ENCODE assay signal across 17 mouse cellular contexts in the genomic region with DNA sequence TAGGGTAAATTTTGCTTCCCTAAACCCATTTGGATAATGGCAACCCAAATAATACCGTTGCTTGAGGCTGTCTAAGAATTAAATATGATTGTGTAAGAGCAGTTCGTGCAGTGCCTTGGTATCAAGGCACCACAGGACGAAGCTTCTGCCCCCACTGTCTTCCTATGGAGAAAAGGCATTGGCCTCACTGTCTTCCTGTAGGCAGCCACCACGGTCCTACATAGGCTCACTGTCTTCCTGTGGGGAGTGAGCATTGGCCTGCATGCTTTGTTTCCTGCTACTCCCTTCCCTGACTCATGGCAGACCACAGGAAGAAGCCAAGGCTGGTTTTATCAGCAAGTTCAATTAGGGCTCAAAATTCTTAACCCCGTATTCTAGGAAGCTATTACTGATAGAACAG. TPM values are rescaled to one million over a fixed set of nuclear protein-coding genes. Genes with fewer than 3 reads are reported as not detected.
DNase-seq lines count a peak whose midpoint lies in the region; ATAC-seq lines count a peak whose summit lies in the region.
"Had no signal": no experiment of that assay in that cellular context is flagged by ENCODE, and none has a peak within 500 bp of the region (broad histone marks: within the 10 kb centered on the region; RNA-seq: fewer than 3 reads in every experiment).

No protein-coding gene starts in this region.

- H3K79me2 ChIP-seq in macrophage (ENCODE audit: inconsistent target) = peaks cover 12% of the 10 kb centered on the region

- 20% methylated on average over 5 of the region's 5 CpGs for WGBS in macrophage (ENCODE audit: missing documents)

- H3K27me3 ChIP-seq in megakaryocyte, embryonic 14.5 days (replicated peaks) = no peaks in the 10 kb centered on the region
- H3K27me3 ChIP-seq: embryonic facial prominence, embryonic 12.5 days; forebrain, embryonic 15.5 days; heart, embryonic 15.5 days had no signal

- DNase-seq in heart, adult 11 months = peak; percentile 46
- DNase-seq in heart, postnatal 14 days = no peak
- no peak for DNase-seq in spleen, postnatal 36 days (ENCODE audit: low spot score in 2 of 2)
- DNase-seq in gastrocnemius, postnatal 36 days = no peak
- DNase-seq: adrenal gland, postnatal 10 days; cerebellum, adult 11-12 months; cerebellum, adult 9-10 months; cerebellum, postnatal 36 days; heart, adult 2 months had no signal

- peaks cover 75% of the 10 kb centered on the region for H3K4me1 ChIP-seq in megakaryocyte, embryonic 14.5 days

- H3K4me3 ChIP-seq in megakaryocyte, embryonic 14.5 days (replicated peaks) = peak overlapping the region; percentile 80
- no peak overlapping the region for H3K4me3 ChIP-seq in macrophage (ENCODE audit: inconsistent target)
- H3K4me3 ChIP-seq: embryonic facial prominence, embryonic 12.5 days; forebrain, embryonic 15.5 days; heart, adult 2 months; heart, embryonic 15.5 days; hindbrain, embryonic 10.5 days had no signal

- no peaks in the 10 kb centered on the region for H3K36me3 ChIP-seq in megakaryocyte, embryonic 14.5 days (replicated peaks; ENCODE audit: low read length)
- H3K36me3 ChIP-seq in macrophage (ENCODE audit: inconsistent target) = no peaks in the 10 kb centered on the region
- H3K36me3 ChIP-seq: embryonic facial prominence, embryonic 12.5 days; forebrain, embryonic 15.5 days; heart, embryonic 15.5 days; hindbrain, embryonic 10.5 days had no signal

- no peak for ATAC-seq in megakaryocyte, adult 5-6 weeks (ENCODE audit: poor library complexity, severe bottlenecking)
- ATAC-seq: forebrain, embryonic 15.5 days had no signal

- intact Hi-C loops in heart, postnatal 14 days (cut with DNase I) = loop anchor here (5.0 kb wide), 2 partner anchors 68 to 152 kb away; no protein-coding TSS in a partner anchor
- intact Hi-C loops in gastrocnemius, postnatal 36 days (cut with DNase I) = loop anchor here (5.0 kb wide), 1 partner anchor 68 kb away; no protein-coding TSS in a partner anchor

- no peaks in the 10 kb centered on the region for H3K9me3 ChIP-seq in megakaryocyte, embryonic 14.5 days
- H3K9me3 ChIP-seq: embryonic facial prominence, embryonic 12.5 days; forebrain, embryonic 15.5 days; heart, embryonic 15.5 days; hindbrain, embryonic 10.5 days had no signal

- peak overlapping the region; percentile 66 for H3K27ac ChIP-seq in macrophage
- H3K27ac ChIP-seq: embryonic facial prominence, embryonic 12.5 days; forebrain, embryonic 15.5 days; heart, adult 2 months; heart, embryonic 15.5 days; hindbrain, embryonic 10.5 days; hindbrain, embryonic 14.5 days had no signal

RNA-seq across cellular contexts. Expression of a gene that starts 3.3 kb away (rescaled TPM):
- total RNA-seq in heart, postnatal 14 days (2021) = 10 to 100 TPM; 27.5 to 36.0 TPM
- 4.3 and 7.3 TPM in 2 replicates for polyA plus RNA-seq in megakaryocyte, embryonic 14.5 days (2012; ENCODE audit: insufficient read depth, low replicate concordance)
- total RNA-seq in megakaryocyte, adult 5-6 weeks (2015) = 9.0 and 10.7 TPM in 2 replicates
- 15.5 and 17.9 TPM in 2 replicates for total RNA-seq in megakaryocyte, adult 5-6 weeks (2017)
- 100 to 1,000 TPM in 7 of 26 experiments, 10 to 100 TPM in 19; 21.8 to 525 (median 68.2) TPM for total RNA-seq in macrophage (2018; cell fraction: chromatin; rRNA removed)
- 10 to 100 TPM in 14 of 26 experiments, 1 to 10 TPM in 12; 5.2 to 58.1 (median 15.3) TPM for total RNA-seq in macrophage (2018; cell fraction: cytosol; rRNA removed)
- 100 to 1,000 TPM in 6 of 26 experiments, 10 to 100 TPM in 20; 15.5 to 309 (median 53.5) TPM for total RNA-seq in macrophage (2018; cell fraction: nucleus; rRNA removed)
- 4.4 to 14.6 TPM (median 4.7 TPM) in 3 replicates for polyA plus RNA-seq in macrophage (2018)
- 1 to 10 TPM; 2.3 to 2.6 TPM for total RNA-seq in gastrocnemius, postnatal 36 days (2021)
